Mouse (Mus musculus) heart, postnatal 0 days (tissue): ENCODE data around the gene Nckap5.

ENCODE experiments used
- CTCF ChIP-seq: IDR thresholded peaks from 2 replicates; pipeline ENCODE4 v1.5.1; 2016; ENCODE audit warnings: antibody characterized with exemption, control low read depth, low read depth
- EP300 ChIP-seq: IDR thresholded peaks from 2 replicates; pipeline ENCODE4 v1.6.1; 2016; ENCODE audit warnings: antibody characterized with exemption, low read depth

- no peak for TF ChIP-seq CTCF
- no peak for TF ChIP-seq EP300
Measured at GRCm38 (mm10) chr1:126360111-126360510, 470.5 kb downstream of the Nckap5 start.
